Mouse (Mus musculus) embryonic fibroblast, embryonic 13.5 days (primary cell): ENCODE results near the gene Gm5431.

ENCODE experiments used
- CTCF ChIP-seq: IDR thresholded peaks from 2 replicates; pipeline ENCODE4 v1.5.1; 2011; ENCODE audit warnings: mild to moderate bottlenecking, control low read depth, low read length, moderate library complexity, borderline replicate concordance; ENCODE audit not compliant: insufficient read depth
- POLR2A ChIP-seq: IDR thresholded peaks from 2 replicates; pipeline ENCODE4 v1.6.1; 2011; ENCODE audit warnings: low read depth, mild to moderate bottlenecking, control low read depth, low read length, moderate library complexity

- TF ChIP-seq POLR2A = no peak
- TF ChIP-seq CTCF = no peak
Measured at GRCm38 (mm10) chr11:48841213-48841612, 60.8 kb downstream of the Gm5431 start.
